Comparison of ENCODE assay signal across 8 mouse cellular contexts in the genomic region with DNA sequence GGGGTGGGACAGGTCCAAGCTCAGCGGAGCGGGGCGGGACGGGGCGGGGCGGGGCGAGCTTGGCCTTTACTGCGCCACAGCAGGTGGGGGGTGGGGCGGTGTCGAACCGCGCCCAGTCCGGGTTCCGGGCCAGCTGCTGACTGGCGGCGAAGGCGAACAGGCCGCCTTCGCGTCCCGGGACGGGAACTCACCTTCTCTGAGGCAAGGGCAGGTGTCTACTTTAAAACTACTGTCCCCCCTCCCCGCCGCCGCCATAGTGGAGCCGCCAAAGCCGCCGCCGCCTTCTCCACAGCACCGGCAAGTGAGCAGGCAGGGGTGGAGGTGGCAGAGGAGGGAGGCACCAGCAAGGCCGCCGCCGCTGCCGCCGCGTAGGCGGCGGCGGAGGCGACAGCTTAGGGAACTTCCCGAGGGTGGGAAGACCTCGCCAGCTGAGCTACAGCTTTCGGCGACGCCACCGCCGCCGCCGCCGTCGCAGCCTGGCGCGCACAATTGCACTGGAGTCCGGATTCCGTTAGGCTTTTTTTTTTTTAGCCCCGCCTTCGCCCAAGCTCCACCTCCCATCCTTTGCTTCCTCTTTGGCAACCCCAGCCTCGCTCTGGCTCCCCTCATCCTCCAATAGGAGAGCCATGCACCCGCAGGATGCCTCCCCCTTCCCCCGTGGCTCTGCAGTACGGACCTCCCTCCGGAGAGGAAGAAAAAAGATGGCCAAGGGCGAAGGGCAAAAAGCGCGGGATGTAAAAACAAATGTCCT. TPM values are rescaled to one million over a fixed set of nuclear protein-coding genes. Genes with fewer than 3 reads are reported as not detected.
DNase-seq lines count a peak whose midpoint lies in the region; ATAC-seq lines count a peak whose summit lies in the region.

Gene Zmat1 (minus strand): TSS at position 490 of the 751 bp plus-strand sequence.

- H3K9me3 ChIP-seq in heart, embryonic 10.5 days, result no peaks in the 10 kb centered on the region
- H3K9me3 ChIP-seq in kidney, embryonic 15.5 days (replicated peaks), result no peaks in the 10 kb centered on the region

- H3K4me1 ChIP-seq in heart, embryonic 10.5 days, result no peaks in the 10 kb centered on the region
- H3K4me1 ChIP-seq in kidney, embryonic 15.5 days, result no peaks in the 10 kb centered on the region

- no peaks in the 10 kb centered on the region for H3K36me3 ChIP-seq in heart, embryonic 10.5 days
- no peaks in the 10 kb centered on the region for H3K36me3 ChIP-seq in kidney, embryonic 15.5 days

- 17% methylated on average over 55 of the region's 65 CpGs for WGBS in heart, embryonic 10.5 days
- WGBS in kidney, embryonic 15.5 days, result 17% methylated on average over 32 of the region's 65 CpGs

- peak within 1 kb of the TSS; percentile 95 for H3K27ac ChIP-seq in heart, embryonic 10.5 days
- H3K27ac ChIP-seq in kidney, embryonic 15.5 days, result peak within 1 kb of the TSS; percentile 92

- peak; percentile 88 to 92 for DNase-seq in B cell, adult 2 months
- peak; percentile 98 for DNase-seq in brain, adult 2 months (ENCODE audit: low read depth, low spot score)
- DNase-seq in heart, embryonic 10.5 days (ENCODE audit: low spot score), result peak; percentile 95
- peak; percentile 90 for DNase-seq in liver
- DNase-seq in spleen, postnatal 4 days (ENCODE audit: low spot score in 2 of 2), result peak; percentile 85 to 88

- ATAC-seq in erythroblast, adult 5-6 weeks (replicated peaks; ENCODE audit: low FRiP score, poor library complexity, severe bottlenecking), result peak; percentile 100
- ATAC-seq in kidney, embryonic 15.5 days (replicated peaks; ENCODE audit: low FRiP score), result peak; percentile 100
- peak; percentile 100 for ATAC-seq in monocyte, adult 5-6 weeks (replicated peaks; ENCODE audit: insufficient number of reproducible peaks, low FRiP score, low TSS enrichment, poor library complexity, severe bottlenecking)

- H3K4me2 ChIP-seq in kidney, embryonic 15.5 days, result peak within 1 kb of the TSS; percentile 53

- H3K27me3 ChIP-seq in heart, embryonic 10.5 days (ENCODE audit: insufficient read depth, poor library complexity, severe bottlenecking), result peaks cover 4% of the 10 kb centered on the region; the same call in 1 of the 2 replicates
- H3K27me3 ChIP-seq in kidney, embryonic 15.5 days, result peaks cover 33% of the 10 kb centered on the region

- H3K4me3 ChIP-seq in heart, embryonic 10.5 days, result peak within 1 kb of the TSS; percentile 72
- peak within 1 kb of the TSS; percentile 65 for H3K4me3 ChIP-seq in kidney, embryonic 15.5 days (replicated peaks)

- H3K9ac ChIP-seq in kidney, embryonic 15.5 days, result peak within 1 kb of the TSS; percentile 62

RNA-seq across cellular contexts. Expression of gene Zmat1, which starts in this region (rescaled TPM):
- total RNA-seq in erythroblast, adult 5-6 weeks (2015; ENCODE audit: low replicate concordance), result 0.19 and 1.3 TPM in 2 replicates
- 0.56 and 0.68 TPM in 2 replicates for total RNA-seq in erythroblast, adult 5-6 weeks (2017; ENCODE audit: low replicate concordance)
- polyA plus RNA-seq in heart, embryonic 10.5 days (2016; fragmentation: Nextera tagmentation; extraction: Ambion mirVana), result 6.8 and 7.8 TPM in 2 replicates
- polyA plus RNA-seq in kidney, embryonic 15.5 days (2015; fragmentation: Nextera tagmentation; extraction: Ambion mirVana), result 5.8 and 6.4 TPM in 2 replicates
- total RNA-seq in monocyte, adult 5-6 weeks (2017), result 1.8 to 4.6 TPM (median 3.4 TPM) in 3 replicates

Comparison
In these comparisons a context has a peak if more than half of its experiments do, and no peak if none do; other contexts are left out.
1. Peak in every context shown above with its lines: DNase-seq, ATAC-seq, H3K4me3 ChIP-seq and H3K27ac ChIP-seq.